Mouse (Mus musculus) frontal cortex, postnatal 36 days (tissue): ENCODE measurements around the gene Cd40lg.

Experiments
- DNase-seq, 2 experiments: peaks; one replicate each; pipeline ENCODE4 v3.0.0; 2022; ENCODE audit warnings: low spot score in 2 of 2

The Cd40lg gene

GRCm38 (mm10) chrX:57211876-57212275 is at the start of gene Cd40lg:
Gene Cd40lg (plus strand): TSS chrX:57212143.
- DNase-seq, result no peak

GRCm38 (mm10) chrX:57166549-57166948 is 45.4 kb upstream of the Cd40lg start:
- DNase-seq, result peak in 1 of 2 experiments; percentile 1

- DNase-seq, result no peak
Measured at GRCm38 (mm10) chrX:57171269-57171668, 40.7 kb upstream of the Cd40lg start.

GRCm38 (mm10) chrX:57177225-57177779 is 34.6 kb upstream of the Cd40lg start:
- no peak for DNase-seq

- no peak for DNase-seq
Measured at GRCm38 (mm10) chrX:57182470-57182869, 29.5 kb upstream of the Cd40lg start.

- no peak for DNase-seq
Measured at GRCm38 (mm10) chrX:57183359-57183758, 28.6 kb upstream of the Cd40lg start.

GRCm38 (mm10) chrX:57187301-57187700 is 24.6 kb upstream of the Cd40lg start:
- no peak for DNase-seq

GRCm38 (mm10) chrX:57189335-57189734 is 22.6 kb upstream of the Cd40lg start:
- no peak for DNase-seq

- DNase-seq, result no peak
Measured at GRCm38 (mm10) chrX:57196319-57196718, 15.6 kb upstream of the Cd40lg start.

GRCm38 (mm10) chrX:57198036-57198435 is 13.9 kb upstream of the Cd40lg start:
- DNase-seq, result no peak

- no peak for DNase-seq
Measured at GRCm38 (mm10) chrX:57200397-57200796, 11.5 kb upstream of the Cd40lg start.

- no peak for DNase-seq
Measured at GRCm38 (mm10) chrX:57210591-57210990, 1.4 kb upstream of the Cd40lg start.

GRCm38 (mm10) chrX:57212862-57213261 is 919 bp downstream of the Cd40lg start:
- DNase-seq, result no peak

GRCm38 (mm10) chrX:57215495-57215894 is 3.6 kb downstream of the Cd40lg start:
- no peak for DNase-seq

- no peak for DNase-seq
Measured at GRCm38 (mm10) chrX:57216271-57216670, 4.3 kb downstream of the Cd40lg start.

GRCm38 (mm10) chrX:57219563-57219962 is 7.6 kb downstream of the Cd40lg start:
- no peak for DNase-seq

GRCm38 (mm10) chrX:57221881-57222280 is 9.9 kb downstream of the Cd40lg start:
- DNase-seq, result no peak

- peak in 1 of 2 experiments; percentile 17 for DNase-seq
Measured at GRCm38 (mm10) chrX:57223301-57223700, 11.4 kb downstream of the Cd40lg start.

- no peak for DNase-seq
Measured at GRCm38 (mm10) chrX:57228178-57228577, 16.2 kb downstream of the Cd40lg start.

GRCm38 (mm10) chrX:57233596-57233995 is 21.7 kb downstream of the Cd40lg start:
- DNase-seq, result peak; percentile 11 to 28

GRCm38 (mm10) chrX:57235982-57236381 is 24.0 kb downstream of the Cd40lg start:
- no peak for DNase-seq

GRCm38 (mm10) chrX:57238572-57238971 is 26.6 kb downstream of the Cd40lg start:
- DNase-seq, result no peak

GRCm38 (mm10) chrX:57253329-57254055 is 41.5 kb downstream of the Cd40lg start:
- DNase-seq, result no peak
